Mouse (Mus musculus) kidney, embryonic 16.5 days (tissue): ENCODE results near the gene Arrb1. TPM values are rescaled to one million over a fixed set of nuclear protein-coding genes. Genes with fewer than 3 reads are reported as not detected.

Experiments used
- ATAC-seq: fragments of 200-750 bp; cut with Nextera tagmentation; 2 replicates; pipeline ENCODE4 v1.8.0; 2017; ENCODE audit warnings: moderate TSS enrichment; ENCODE audit not compliant: low FRiP score, low TSS enrichment
- H3K27ac ChIP-seq: fragments of 300-500 bp; sonication (generic); 2 replicates; pipeline ENCODE4 v1.5.1; 2014; ENCODE audit warnings: low read length
- H3K27me3 ChIP-seq: fragments of 300-500 bp; sonication (generic); 2 replicates; pipeline ENCODE4 v1.6.1; 2014; ENCODE audit warnings: low read length, control low read depth, mixed read lengths; ENCODE audit not compliant: insufficient read depth
- H3K36me3 ChIP-seq: fragments of 300-500 bp; sonication (generic); 2 replicates; pipeline ENCODE4 v1.6.1; 2014; ENCODE audit warnings: low read length, control low read depth, mixed read lengths; ENCODE audit not compliant: insufficient read depth
- H3K4me1 ChIP-seq: fragments of 300-500 bp; sonication (generic); 2 replicates; pipeline ENCODE4 v1.6.1; 2014; ENCODE audit warnings: low read length, control low read depth, mixed read lengths; ENCODE audit not compliant: insufficient read depth
- H3K4me2 ChIP-seq: fragments of 300-500 bp; sonication (generic); replicated peaks from 2 replicates; pipeline ENCODE4 v1.6.1; 2014; ENCODE audit warnings: low read depth, low read length
- H3K4me3 ChIP-seq: fragments of 300-500 bp; sonication (generic); 2 replicates; pipeline ENCODE4 v1.5.1; 2014; ENCODE audit warnings: mild to moderate bottlenecking, low read length
- H3K9ac ChIP-seq: fragments of 300-500 bp; sonication (generic); replicated peaks from 2 replicates; pipeline ENCODE4 v1.6.1; 2014; ENCODE audit warnings: low read length
- H3K9me3 ChIP-seq: fragments of 300-500 bp; sonication (generic); 2 replicates; pipeline ENCODE4 v1.6.1; 2016; ENCODE audit warnings: low read length, control low read depth
- WGBS: fragments of 180-500 bp; shearing (Covaris S2); extraction: QIAGEN DNeasy Blood & Tissue Kit; methylation state at CpG from one replicate; pipeline ENCODE4 v1.1.7; 2014; 5-methylcytosine and 5-hydroxymethylcytosine counted together
- microRNA counts: library from miRNA; unstranded; fragments of <30 nt; microRNA quantifications from one replicate; lab custom pipeline; 2016
- microRNA-seq: library from miRNA; unstranded; fragments of <30 nt; microRNA quantifications from one replicate; pipeline ENCODE4, GENCODE M21; 2016
- polyA plus RNA-seq: library from polyadenylated mRNA; unstranded; fragments of >200 nt; fragmentation: Nextera tagmentation; extraction: Ambion mirVana; gene quantifications from 2 replicates; pipeline ENCODE4 v1.2.1, GENCODE M21; 2015

Gene Arrb1
- polyA plus RNA-seq, 1 experiment from 2014 or later: 11.4 TPM

DNA sequence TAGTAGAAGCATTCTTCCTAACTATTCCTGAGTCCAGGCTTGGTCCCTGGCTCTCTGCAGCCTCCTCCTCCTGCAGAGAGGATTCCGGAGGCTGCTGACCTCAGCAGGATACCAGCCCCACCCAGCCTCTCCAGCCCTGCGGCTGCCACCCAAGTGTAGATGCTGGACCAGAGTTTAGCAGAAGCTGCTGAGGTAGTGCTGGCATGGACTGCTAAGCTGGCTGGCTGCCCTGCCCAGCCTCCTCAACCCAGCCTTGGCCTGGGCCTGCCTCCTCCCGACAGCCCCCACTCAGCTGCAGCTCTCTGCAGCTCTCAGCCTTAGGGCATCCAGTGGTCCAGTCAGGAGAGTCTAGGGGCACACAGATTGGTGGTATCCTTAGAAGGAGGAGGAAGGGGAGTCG, 106.0 kb downstream of the Arrb1 start:
- Histone ChIP-seq H3K27me3 (no peaks in the 10 kb centered on the region), H3K4me2 (no peak overlapping the region), H3K36me3 (no peaks in the 10 kb centered on the region), H3K4me3 (no peak overlapping the region), H3K4me1 (no peaks in the 10 kb centered on the region), H3K27ac (no peak overlapping the region), H3K9me3 (no peaks in the 10 kb centered on the region), H3K9ac (no peak overlapping the region)
- WGBS: 25% methylated on average over 4 of the region's 4 CpGs
- no peak for ATAC-seq

DNA sequence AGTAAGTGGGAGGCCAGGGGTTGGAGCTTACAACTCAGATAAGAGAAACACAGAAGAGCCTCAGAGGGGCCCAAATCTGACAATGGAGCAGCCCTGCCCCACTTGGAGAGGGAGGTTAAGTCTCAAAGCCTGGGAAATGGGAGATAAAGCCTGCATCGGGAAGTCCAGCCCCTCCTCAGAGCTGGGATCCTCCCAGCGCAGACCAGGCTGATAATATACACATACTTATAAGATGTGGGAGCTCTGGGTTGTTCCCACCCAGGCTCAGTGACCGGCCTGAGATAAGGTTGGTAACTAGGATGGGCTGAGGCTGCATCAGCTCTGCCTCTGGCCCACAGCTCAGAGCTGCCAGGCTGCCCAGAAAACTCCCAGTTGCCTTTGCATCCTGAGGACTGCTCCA, 106.8 kb downstream of the Arrb1 start:
- no peak for ATAC-seq
- Histone ChIP-seq H3K9me3 (no peaks in the 10 kb centered on the region), H3K9ac (no peak overlapping the region), H3K4me3 (no peak overlapping the region), H3K27ac (no peak overlapping the region), H3K4me2 (no peak overlapping the region), H3K27me3 (no peaks in the 10 kb centered on the region), H3K4me1 (no peaks in the 10 kb centered on the region), H3K36me3 (no peaks in the 10 kb centered on the region)
- 62% methylated on average over 3 of the region's 3 CpGs for WGBS

GRCm38 (mm10) chr7:99644701-99645100, 109.4 kb downstream of the Arrb1 start:
- H3K36me3 ChIP-seq: no peaks in the 10 kb centered on the region
- H3K9ac ChIP-seq: no peak overlapping the region
- 78% methylated on average over 7 of the region's 7 CpGs for WGBS
- no peak overlapping the region for H3K4me2 ChIP-seq
- no peak overlapping the region for H3K4me3 ChIP-seq
- no peaks in the 10 kb centered on the region for H3K27me3 ChIP-seq
- H3K27ac ChIP-seq: no peak overlapping the region
- H3K4me1 ChIP-seq: no peaks in the 10 kb centered on the region
- ATAC-seq: no peak
- no peaks in the 10 kb centered on the region for H3K9me3 ChIP-seq

- Histone ChIP-seq H3K27ac (no peak overlapping the region), H3K4me3 (no peak overlapping the region), H3K9me3 (no peaks in the 10 kb centered on the region), H3K9ac (no peak overlapping the region), H3K4me1 (no peaks in the 10 kb centered on the region), H3K36me3 (no peaks in the 10 kb centered on the region), H3K27me3 (no peaks in the 10 kb centered on the region), H3K4me2 (no peak overlapping the region)
- no peak for ATAC-seq
- WGBS: 4% methylated on average over 6 of the region's 6 CpGs
Observed at GRCm38 (mm10) chr7:99648623-99649022, 113.4 kb downstream of the Arrb1 start.

GRCm38 (mm10) chr7:99649585-99649984, 114.3 kb downstream of the Arrb1 start:
- Histone ChIP-seq H3K27ac (no peak overlapping the region), H3K9me3 (no peaks in the 10 kb centered on the region), H3K4me1 (no peaks in the 10 kb centered on the region), H3K9ac (no peak overlapping the region), H3K36me3 (no peaks in the 10 kb centered on the region), H3K4me2 (no peak overlapping the region), H3K27me3 (no peaks in the 10 kb centered on the region), H3K4me3 (no peak overlapping the region)
- 59% methylated on average over 4 of the region's 4 CpGs for WGBS
- ATAC-seq: no peak

- no peaks in the 10 kb centered on the region for H3K4me1 ChIP-seq
- no peak for ATAC-seq
- H3K9me3 ChIP-seq: no peaks in the 10 kb centered on the region
- no peaks in the 10 kb centered on the region for H3K27me3 ChIP-seq
- no peaks in the 10 kb centered on the region for H3K36me3 ChIP-seq
- no peak overlapping the region for H3K9ac ChIP-seq
- H3K4me2 ChIP-seq: no peak overlapping the region
- WGBS: 79% methylated on average over 11 of the region's 11 CpGs
- no peak overlapping the region for H3K4me3 ChIP-seq
- no peak overlapping the region for H3K27ac ChIP-seq
Observed at GRCm38 (mm10) chr7:99654244-99654643, 119.0 kb downstream of the Arrb1 start.

MicroRNA genes within 50 kb of the gene (microRNA counts, 519-probe panel; counts per million panel counts)
- microRNA mmu-miR-326 (lab: Ali Mortazavi, UCI): 1,394 counts per million, percentile 40 among the panel's probes with 10 or more counts

Small RNA genes lying within 50 kb of the gene (microRNA-seq; reads per million reads assigned to microRNA genes)
- gene Mir326: 22.9 reads per million, percentile 40 among the genes with 10 or more reads in this experiment

Other genes starting within 250 kb of the Arrb1 start
- 1,752 and 1,857 TPM in 2 replicates for gene Serpinh1, start 182.2 kb upstream of the Arrb1 start, polyA plus RNA-seq
- gene Gdpd5, start 154.1 kb upstream of the Arrb1 start, polyA plus RNA-seq: 20.5 TPM in 2 replicates
- gene Klhl35, start 69.5 kb upstream of the Arrb1 start, polyA plus RNA-seq: 0.66 and 0.75 TPM in 2 replicates
- gene Rps3, start 51.7 kb upstream of the Arrb1 start, polyA plus RNA-seq: 746 and 752 TPM in 2 replicates
- 0.67 and 0.72 TPM in 2 replicates for gene Tpbgl, start 91.6 kb downstream of the Arrb1 start, polyA plus RNA-seq
- gene Slco2b1, start 175.9 kb downstream of the Arrb1 start, polyA plus RNA-seq: 3.0 and 3.4 TPM in 2 replicates
- gene Olfr520, start 194.8 kb downstream of the Arrb1 start, polyA plus RNA-seq: not detected in 2 replicates
- gene Olfr521, start 228.0 kb downstream of the Arrb1 start, polyA plus RNA-seq: not detected in 2 replicates